Comparison of ENCODE assay signal across 27 mouse cellular contexts in the genomic region with DNA sequence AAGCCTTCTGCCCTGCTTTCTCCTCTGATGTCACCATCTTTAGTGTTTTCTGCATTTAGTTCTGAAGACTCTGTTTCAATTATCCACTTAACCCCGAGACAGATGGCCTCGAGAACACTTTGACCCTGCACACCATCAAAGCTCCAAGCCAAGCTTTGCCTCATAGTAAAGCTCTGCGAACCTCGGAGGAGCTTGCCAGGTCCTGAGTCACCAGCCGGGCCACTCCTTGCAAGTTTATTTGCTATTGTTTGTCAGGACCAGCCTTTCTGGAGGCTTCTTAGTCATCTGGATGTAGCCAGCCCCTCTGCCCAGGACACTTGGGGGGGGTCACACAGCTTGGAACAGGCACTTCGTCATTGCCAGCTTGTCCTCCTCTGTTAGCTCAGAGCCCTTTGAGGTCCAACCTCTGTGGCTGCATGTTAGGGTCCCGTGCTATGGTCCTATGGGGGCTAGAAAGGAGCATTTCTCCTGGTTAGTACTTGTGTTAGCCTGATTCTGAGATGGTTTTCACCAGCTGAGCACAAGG. TPM values are rescaled to one million over a fixed set of nuclear protein-coding genes. Genes with fewer than 3 reads are reported as not detected.
A peak's percentile ranks its signal among the peaks of the same experiment; 100 is the strongest.
DNase-seq lines count a peak whose midpoint lies in the region; ATAC-seq and TF ChIP-seq lines count a peak whose summit lies in the region.
"Had no signal": no experiment of that assay in that cellular context is flagged by ENCODE, and none has a peak within 500 bp of the region (broad histone marks: within the 10 kb centered on the region; RNA-seq: fewer than 3 reads in every experiment).

No protein-coding gene starts in this region.

- H3K36me3 ChIP-seq in midbrain, embryonic 15.5 days (replicated peaks) = no peaks in the 10 kb centered on the region
- H3K36me3 ChIP-seq: embryonic facial prominence, embryonic 13.5 days; forebrain, embryonic 10.5 days; heart, embryonic 10.5 days; limb, embryonic 10.5 days; midbrain, embryonic 13.5 days had no signal

- intact Hi-C loops in gastrocnemius, adult 2 months (cut with DNase I) = loop anchor here (5.0 to 10.0 kb wide), 2 partner anchors 236 to 343 kb away; no protein-coding TSS in a partner anchor
- intact Hi-C loops in gastrocnemius, postnatal 36 days (cut with DNase I) = no loop called here

- TF ChIP-seq CTCF in gastrocnemius, adult 2 months (IDR thresholded peaks at IDR 0.05) = no peak

- peaks cover 10% of the 10 kb centered on the region for H3K4me1 ChIP-seq in midbrain, embryonic 15.5 days

- peaks cover 12% of the 10 kb centered on the region; the same call in 1 of the 2 replicates for H3K27me3 ChIP-seq in midbrain, embryonic 15.5 days (replicated peaks)

- no peak overlapping the region for H3K4me2 ChIP-seq in midbrain, embryonic 15.5 days
- H3K4me2 ChIP-seq: embryonic facial prominence, embryonic 13.5 days; midbrain, embryonic 13.5 days had no signal

- no peak for ATAC-seq in midbrain, embryonic 15.5 days (replicated peaks)
- ATAC-seq: hindbrain, postnatal 0 days; midbrain, embryonic 13.5 days had no signal

- peak; percentile 69 for DNase-seq in gastrocnemius, adult 2 months
- no peak for DNase-seq in gastrocnemius, postnatal 4 days (ENCODE audit: low spot score in 2 of 2)
- peak; percentile 10 for DNase-seq in ovary, postnatal 36 days (ENCODE audit: low spot score)
- DNase-seq in ovary, postnatal 14 days (ENCODE audit: low spot score) = no peak
- peak; percentile 61 for DNase-seq in adrenal gland, adult 2 months
- peak; percentile 12 to 33 for DNase-seq in gastrocnemius, postnatal 36 days
- no peak for DNase-seq in left cerebral cortex, adult 9 months (ENCODE audit: low spot score in 2 of 2)
- DNase-seq: cerebellum, adult 11 months; heart, postnatal 4 days; kidney, adult 18-20 months; kidney, postnatal 25 days; lung, postnatal 14 days; thymus, postnatal 14 days had no signal

- H3K9me3 ChIP-seq in midbrain, embryonic 15.5 days = no peaks in the 10 kb centered on the region
- H3K9me3 ChIP-seq: embryonic facial prominence, embryonic 13.5 days; forebrain, embryonic 10.5 days; heart, embryonic 10.5 days; limb, embryonic 10.5 days; midbrain, embryonic 13.5 days had no signal

- no peak overlapping the region for H3K27ac ChIP-seq in gastrocnemius, adult 2 months
- no peak overlapping the region for H3K27ac ChIP-seq in midbrain, embryonic 15.5 days
- H3K27ac ChIP-seq: embryonic facial prominence, embryonic 13.5 days; forebrain, embryonic 10.5 days; heart, embryonic 10.5 days; hindbrain, postnatal 0 days; limb, embryonic 10.5 days; midbrain, embryonic 13.5 days had no signal

- no peak overlapping the region for H3K4me3 ChIP-seq in gastrocnemius, adult 2 months
- no peak overlapping the region for H3K4me3 ChIP-seq in midbrain, embryonic 15.5 days
- H3K4me3 ChIP-seq: embryonic facial prominence, embryonic 13.5 days; forebrain, embryonic 10.5 days; heart, embryonic 10.5 days; limb, embryonic 10.5 days; midbrain, embryonic 13.5 days had no signal

- 66% methylated on average over 7 of the region's 7 CpGs for WGBS in midbrain, embryonic 15.5 days

- no peak overlapping the region for H3K9ac ChIP-seq in midbrain, embryonic 15.5 days
- H3K9ac ChIP-seq: embryonic facial prominence, embryonic 13.5 days; liver, embryonic 14.5 days; midbrain, embryonic 13.5 days had no signal

RNA-seq across cellular contexts. Expression of gene Trim58, which starts 2.0 kb away (rescaled TPM):
- total RNA-seq in gastrocnemius, adult 2 months (2021) = not detected
- total RNA-seq in gastrocnemius, postnatal 4 days (2021) = under 1 TPM in 1 of 2 experiments, not detected in 1; 0.13 TPM
- not detected for total RNA-seq in adrenal gland, adult 2 months (2021)
- not detected in 2 replicates for polyA plus RNA-seq in adrenal gland, adult 2 months (2012; rRNA removed)
- not detected for total RNA-seq in gastrocnemius, postnatal 36 days (2021)
- 0.10 and 0.13 TPM in 2 replicates for polyA plus RNA-seq in midbrain, embryonic 15.5 days (2015; fragmentation: Nextera tagmentation; extraction: Ambion mirVana)
- polyA plus RNA-seq: C2C12; small intestine, adult 2 months had no signal

RNA-seq across cellular contexts. Expression of gene Olfr323, which starts 7.9 kb away (rescaled TPM):
- not detected for total RNA-seq in gastrocnemius, adult 2 months (2021)
- total RNA-seq in gastrocnemius, postnatal 4 days (2021) = not detected
- total RNA-seq in adrenal gland, adult 2 months (2021) = not detected
- polyA plus RNA-seq in adrenal gland, adult 2 months (2012; rRNA removed) = not detected in 2 replicates
- total RNA-seq in gastrocnemius, postnatal 36 days (2021) = not detected
- polyA plus RNA-seq in midbrain, embryonic 15.5 days (2015; fragmentation: Nextera tagmentation; extraction: Ambion mirVana) = not detected in 2 replicates
- total RNA-seq: heart, postnatal 4 days; hindbrain, postnatal 0 days; layer of hippocampus, postnatal 25 days had no signal
- polyA plus RNA-seq: C2C12; cortical plate, adult 2 months; embryonic facial prominence, embryonic 13.5 days; forebrain, embryonic 10.5 days; frontal cortex, adult 2 months; heart, embryonic 10.5 days; hindbrain, postnatal 0 days; limb, embryonic 10.5 days; liver, embryonic 14.5 days; midbrain, embryonic 13.5 days; small intestine, adult 2 months; stomach, embryonic 14.5 days had no signal

RNA-seq across cellular contexts. Expression of gene Olfr322, which starts 20.3 kb away (rescaled TPM):
- total RNA-seq in gastrocnemius, adult 2 months (2021) = not detected
- total RNA-seq in gastrocnemius, postnatal 4 days (2021) = not detected
- not detected for total RNA-seq in adrenal gland, adult 2 months (2021)
- not detected in 2 replicates for polyA plus RNA-seq in adrenal gland, adult 2 months (2012; rRNA removed)
- not detected for total RNA-seq in gastrocnemius, postnatal 36 days (2021)
- polyA plus RNA-seq in midbrain, embryonic 15.5 days (2015; fragmentation: Nextera tagmentation; extraction: Ambion mirVana) = 0.11 TPM in 1 of 2 replicates, not detected in the other
- total RNA-seq: heart, postnatal 4 days; layer of hippocampus, postnatal 25 days had no signal
- polyA plus RNA-seq: C2C12; cortical plate, adult 2 months; embryonic facial prominence, embryonic 13.5 days; forebrain, embryonic 10.5 days; frontal cortex, adult 2 months; heart, embryonic 10.5 days; hindbrain, postnatal 0 days; limb, embryonic 10.5 days; midbrain, embryonic 13.5 days; small intestine, adult 2 months; stomach, embryonic 14.5 days had no signal

RNA-seq across cellular contexts. Expression of gene 2210407C18Rik, which starts 22.4 kb away (rescaled TPM):
- under 1 TPM in 1 of 2 experiments, not detected in 1; 0.22 TPM for total RNA-seq in gastrocnemius, adult 2 months (2021)
- total RNA-seq in gastrocnemius, postnatal 4 days (2021) = not detected
- total RNA-seq in adrenal gland, adult 2 months (2021) = not detected
- polyA plus RNA-seq in adrenal gland, adult 2 months (2012; rRNA removed) = 0.17 TPM in 1 of 2 replicates, not detected in the other
- total RNA-seq in gastrocnemius, postnatal 36 days (2021) = not detected
- polyA plus RNA-seq in midbrain, embryonic 15.5 days (2015; fragmentation: Nextera tagmentation; extraction: Ambion mirVana) = not detected in 2 replicates
- total RNA-seq: heart, postnatal 4 days; hindbrain, postnatal 0 days; layer of hippocampus, postnatal 25 days had no signal
- polyA plus RNA-seq: C2C12; cortical plate, adult 2 months; embryonic facial prominence, embryonic 13.5 days; forebrain, embryonic 10.5 days; frontal cortex, adult 2 months; heart, embryonic 10.5 days; hindbrain, postnatal 0 days; limb, embryonic 10.5 days; liver, embryonic 14.5 days; midbrain, embryonic 13.5 days had no signal

RNA-seq across cellular contexts. Expression of gene Olfr320, which starts 42.7 kb away (rescaled TPM):
- total RNA-seq in gastrocnemius, adult 2 months (2021) = not detected
- total RNA-seq in gastrocnemius, postnatal 4 days (2021) = not detected
- total RNA-seq in adrenal gland, adult 2 months (2021) = not detected
- not detected in 2 replicates for polyA plus RNA-seq in adrenal gland, adult 2 months (2012; rRNA removed)
- total RNA-seq in gastrocnemius, postnatal 36 days (2021) = not detected
- not detected in 2 replicates for polyA plus RNA-seq in midbrain, embryonic 15.5 days (2015; fragmentation: Nextera tagmentation; extraction: Ambion mirVana)
- total RNA-seq: heart, postnatal 4 days; hindbrain, postnatal 0 days; layer of hippocampus, postnatal 25 days had no signal
- polyA plus RNA-seq: C2C12; cortical plate, adult 2 months; embryonic facial prominence, embryonic 13.5 days; forebrain, embryonic 10.5 days; frontal cortex, adult 2 months; heart, embryonic 10.5 days; hindbrain, postnatal 0 days; limb, embryonic 10.5 days; liver, embryonic 14.5 days; midbrain, embryonic 13.5 days; small intestine, adult 2 months; stomach, embryonic 14.5 days had no signal

Comparison
In these comparisons a context has a peak if more than half of its experiments do, and no peak if none do; other contexts are left out.
1. DNase-seq: peak in gastrocnemius, adult 2 months (single experiment), ovary, postnatal 36 days (single experiment), adrenal gland, adult 2 months (single experiment) and gastrocnemius, postnatal 36 days (2 of 2); none in gastrocnemius, postnatal 4 days (0 of 2), ovary, postnatal 14 days (single experiment) and left cerebral cortex, adult 9 months (0 of 2).